Comparison of ENCODE assay signal across 8 mouse cellular contexts in genomic region chr4:106840651-106841145, GRCm38 (mm10). TPM values are rescaled to one million over a fixed set of nuclear protein-coding genes. Genes with fewer than 3 reads are reported as not detected.
DNase-seq lines count a peak whose midpoint lies in the region; ATAC-seq and TF ChIP-seq lines count a peak whose summit lies in the region.

No protein-coding gene starts in this region.

- no peaks in the 10 kb centered on the region for H3K36me3 ChIP-seq in heart, embryonic 10.5 days
- H3K36me3 ChIP-seq in E14TG2a.4 (ENCODE audit: insufficient read depth, low read length), result peaks cover 6% of the 10 kb centered on the region
- no peaks in the 10 kb centered on the region for H3K36me3 ChIP-seq in forebrain, embryonic 15.5 days
- no peaks in the 10 kb centered on the region for H3K36me3 ChIP-seq in liver, embryonic 16.5 days (ENCODE audit: control insufficient read depth, insufficient read depth)

- ATAC-seq in forebrain, embryonic 15.5 days (replicated peaks), result no peak
- ATAC-seq in liver, embryonic 16.5 days (ENCODE audit: low read depth), result no peak

- H3K4me3 ChIP-seq in heart, embryonic 10.5 days, result peak overlapping the region; percentile 77
- H3K4me3 ChIP-seq in E14TG2a.4 (replicated peaks; ENCODE audit: low read length), result peak overlapping the region; percentile 84
- H3K4me3 ChIP-seq in forebrain, embryonic 15.5 days, result peak overlapping the region; percentile 53
- peak overlapping the region; percentile 76; the same call in 1 of the 2 replicates for H3K4me3 ChIP-seq in liver, embryonic 16.5 days (ENCODE audit: low read depth, low read length)

- H3K9me3 ChIP-seq in heart, embryonic 10.5 days, result no peaks in the 10 kb centered on the region
- H3K9me3 ChIP-seq in E14TG2a.4 (ENCODE audit: low read length), result no peaks in the 10 kb centered on the region
- H3K9me3 ChIP-seq in forebrain, embryonic 15.5 days, result no peaks in the 10 kb centered on the region
- no peaks in the 10 kb centered on the region for H3K9me3 ChIP-seq in liver, embryonic 16.5 days (replicated peaks; ENCODE audit: control insufficient read depth, low read length)

- H3K9ac ChIP-seq in forebrain, embryonic 15.5 days (replicated peaks), result peak overlapping the region; percentile 79
- H3K9ac ChIP-seq in liver, embryonic 16.5 days (ENCODE audit: low read depth, low read length), result peak overlapping the region; percentile 66

- TF ChIP-seq CTCF in E14TG2a.4 (conservative IDR thresholded peaks at IDR 0.05; ENCODE audit: low read length), result no peak

- peak overlapping the region; percentile 98 for H3K4me2 ChIP-seq in forebrain, embryonic 15.5 days (replicated peaks)
- peak overlapping the region; percentile 100 for H3K4me2 ChIP-seq in liver, embryonic 16.5 days (ENCODE audit: low read depth, low read length)

- peaks cover 11% of the 10 kb centered on the region for H3K27me3 ChIP-seq in heart, embryonic 10.5 days (ENCODE audit: insufficient read depth, poor library complexity, severe bottlenecking)
- 0 out of 2 replicates have a peak, but pooled peaks cover 9% of the 10 kb centered on the region for H3K27me3 ChIP-seq in E14TG2a.4 (ENCODE audit: insufficient read depth, low read length)
- H3K27me3 ChIP-seq in forebrain, embryonic 15.5 days, result no peaks in the 10 kb centered on the region
- no peaks in the 10 kb centered on the region for H3K27me3 ChIP-seq in liver, embryonic 16.5 days (ENCODE audit: control insufficient read depth, insufficient read depth, low read depth, low read length)

- H3K27ac ChIP-seq in heart, embryonic 10.5 days, result peak overlapping the region; percentile 96
- peak overlapping the region; percentile 97 for H3K27ac ChIP-seq in forebrain, embryonic 15.5 days (replicated peaks)
- peak overlapping the region; percentile 65; the same call in 1 of the 2 replicates for H3K27ac ChIP-seq in liver, embryonic 16.5 days (ENCODE audit: low read length)

- H3K4me1 ChIP-seq in heart, embryonic 10.5 days, result peaks cover 64% of the 10 kb centered on the region
- H3K4me1 ChIP-seq in E14TG2a.4 (replicated peaks; ENCODE audit: low read depth, low read length), result peaks cover 72% of the 10 kb centered on the region
- H3K4me1 ChIP-seq in forebrain, embryonic 15.5 days, result peaks cover 51% of the 10 kb centered on the region
- H3K4me1 ChIP-seq in liver, embryonic 16.5 days (ENCODE audit: control insufficient read depth, low read depth, low read length), result peaks cover 19% of the 10 kb centered on the region

- DNase-seq in heart, embryonic 10.5 days (ENCODE audit: low spot score), result peak; percentile 73
- DNase-seq in heart, adult 11 months, result no peak
- no peak for DNase-seq in layer of hippocampus, adult 11-12 months (ENCODE audit: low spot score)
- DNase-seq in c-Kit-positive CD71-positive TER-119-positive erythroid progenitor cells, embryonic 14.5 days (ENCODE audit: low spot score), result no peak
- no peak for DNase-seq in right cerebral cortex, postnatal 14 days

- 35% methylated on average over 6 of the region's 6 CpGs for WGBS in heart, embryonic 10.5 days
- WGBS in forebrain, embryonic 15.5 days, result 10% methylated on average over 6 of the region's 6 CpGs
- 45% methylated on average over 6 of the region's 6 CpGs for WGBS in liver, embryonic 16.5 days (ENCODE audit: insufficient replicate concordance)

RNA-seq across cellular contexts. Expression of gene Acot11, which starts 35.9 kb away (rescaled TPM):
- 3.5 and 5.6 TPM in 2 replicates for polyA plus RNA-seq in heart, embryonic 10.5 days (2016; fragmentation: Nextera tagmentation; extraction: Ambion mirVana)
- 0.92 and 1.3 TPM in 2 replicates for polyA plus RNA-seq in forebrain, embryonic 15.5 days (2015; fragmentation: Nextera tagmentation; extraction: Ambion mirVana)
- 4.9 and 6.1 TPM in 2 replicates for polyA plus RNA-seq in liver, embryonic 16.5 days (2015; fragmentation: Nextera tagmentation; extraction: Ambion mirVana)
